Mouse (Mus musculus) yolk sac, embryonic 10.5 days (tissue): ENCODE measurements at regions not wholly inside any gene's neighbourhood (a gene's known extent, or its start where the extent isn't known, plus 50 kb on each side); places are given as distances from the start of the nearest gene placed in this dataset.
A peak's percentile ranks its signal among the peaks of the same experiment; 100 is the strongest.

Experiments used
- DNase-seq: peaks from one replicate; pipeline ENCODE4 v3.0.0-alpha.2; 2017; ENCODE audit warnings: low spot score

- DNase-seq: no peak
Measured at GRCm38 (mm10) chr9:75955082-75955481, 59.6 kb upstream of the Hmgcll1 start.

GRCm38 (mm10) chr9:75956370-75956769, 58.3 kb upstream of the Hmgcll1 start:
- DNase-seq: no peak

DNA sequence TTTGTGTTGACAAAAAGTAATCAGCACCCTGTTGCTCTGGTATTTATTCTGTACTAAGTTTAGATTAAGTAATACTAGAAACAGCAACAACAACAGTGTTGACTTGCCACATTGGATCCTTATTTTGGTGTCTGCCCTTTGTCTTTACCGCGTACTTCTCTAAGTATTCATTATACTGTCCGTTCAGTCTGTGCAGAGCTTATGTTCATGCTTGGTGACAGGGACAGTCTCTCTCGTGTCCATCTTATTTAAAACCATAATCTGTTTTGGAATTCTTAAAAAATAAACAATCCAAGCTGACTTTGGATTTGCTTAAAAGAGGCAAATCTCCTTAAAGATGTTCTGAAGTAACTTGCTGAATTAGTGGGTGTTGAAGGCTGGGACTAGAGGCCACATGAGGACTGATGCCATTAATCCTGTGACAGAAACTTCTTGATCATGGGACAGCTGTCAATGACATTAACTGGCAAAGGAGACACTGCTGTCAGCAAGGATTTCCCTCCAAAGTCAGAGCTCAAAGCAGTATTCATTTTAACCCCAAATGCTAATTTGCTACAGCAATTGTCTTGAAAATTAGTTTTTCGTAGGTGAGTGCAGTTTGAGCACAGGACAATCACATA, 55.8 kb upstream of the Hmgcll1 start:
- DNase-seq: no peak

DNA sequence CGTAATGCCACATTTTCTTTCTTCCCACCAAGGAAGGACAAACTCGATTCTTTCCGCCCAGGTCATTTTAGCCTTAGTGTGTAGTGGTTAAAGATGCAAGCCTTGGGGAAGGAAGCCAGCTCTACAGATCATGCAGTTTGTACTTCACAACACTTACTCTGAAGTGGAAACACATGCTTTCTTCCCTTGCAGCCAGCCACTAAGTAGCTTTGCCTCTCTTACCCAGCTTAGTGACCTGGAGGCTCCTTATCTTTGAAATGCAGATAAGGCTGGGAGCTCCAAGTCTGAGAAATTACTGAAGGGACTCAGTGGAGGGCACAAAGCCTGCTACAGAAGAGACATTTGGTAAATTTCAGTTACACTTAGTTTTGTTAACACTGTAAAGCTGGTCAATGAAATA, 54.9 kb upstream of the Hmgcll1 start:
- DNase-seq: peak; percentile 56

DNA sequence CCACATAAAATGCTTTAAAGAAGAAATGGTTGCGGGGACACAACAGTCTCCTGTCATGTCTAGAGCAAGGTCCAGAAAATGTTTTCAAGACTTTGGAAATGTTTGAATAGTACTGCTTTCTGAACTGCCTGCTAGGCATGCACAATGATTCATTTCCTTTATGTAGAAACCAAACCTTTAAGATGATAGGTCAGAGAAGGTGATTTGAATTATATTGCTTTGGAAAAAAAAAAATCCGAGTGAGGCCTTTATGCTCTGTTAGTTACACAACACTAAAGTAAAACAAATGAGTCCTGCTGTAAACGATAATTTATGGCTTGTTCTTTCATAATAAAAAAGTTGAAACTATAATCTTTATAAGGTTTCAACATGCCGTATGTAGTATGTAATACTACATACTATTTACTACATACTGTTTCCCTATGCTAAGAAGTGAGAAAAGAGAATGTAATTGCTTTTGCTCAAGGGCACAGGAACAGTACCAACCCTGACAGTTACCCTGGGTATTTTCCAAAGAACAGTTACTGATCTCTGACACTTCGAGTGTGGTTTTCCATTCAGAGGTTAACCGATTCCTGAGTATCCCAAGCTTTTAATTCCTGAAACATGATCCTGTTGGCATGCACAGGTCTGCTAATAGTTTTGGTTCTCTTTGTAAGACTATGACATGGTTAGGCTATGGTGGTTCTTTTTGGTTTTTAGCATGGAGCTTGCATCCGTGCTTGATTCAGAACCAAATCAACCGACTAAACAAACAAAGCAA, 53.9 kb upstream of the Hmgcll1 start:
- no peak for DNase-seq
